ENCODE assay signal across 8 mouse cellular contexts in the genomic region with DNA sequence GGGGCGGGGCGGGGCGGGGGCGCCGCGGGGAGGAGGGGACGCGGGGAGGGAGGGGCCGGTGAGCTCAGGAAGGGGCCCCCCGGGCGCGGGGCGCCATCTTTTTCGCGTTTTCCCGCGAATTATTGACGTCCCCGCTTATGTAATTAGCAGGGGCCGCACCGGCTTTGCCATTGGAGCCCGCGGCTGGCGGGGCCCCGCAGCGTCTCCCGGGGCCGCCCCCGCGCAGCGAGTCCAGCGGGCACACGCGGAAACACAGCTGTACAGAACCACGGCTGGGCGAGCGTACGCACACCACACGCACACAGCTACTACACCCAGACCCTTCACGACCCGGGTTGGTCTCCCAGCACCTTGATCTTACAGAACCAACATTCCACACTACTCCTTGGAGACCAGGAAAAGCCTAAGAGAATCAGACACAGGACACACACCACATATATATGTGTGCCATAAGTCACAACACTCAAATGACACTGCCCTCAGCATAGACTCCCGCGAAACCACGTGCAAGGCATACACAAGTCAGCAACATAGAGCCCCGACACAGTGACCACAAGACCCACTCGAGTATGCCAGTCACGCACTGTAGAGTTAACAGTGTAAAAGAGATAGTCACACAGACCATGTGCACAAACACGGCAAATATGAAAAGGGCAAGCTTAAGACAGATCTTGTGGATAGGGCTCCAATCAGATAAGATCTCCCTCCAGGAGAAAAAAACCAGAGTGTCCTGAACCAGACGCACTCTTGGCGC. TPM values are rescaled to one million over a fixed set of nuclear protein-coding genes. Genes with fewer than 3 reads are reported as not detected.
DNase-seq lines count a peak whose midpoint lies in the region; ATAC-seq and TF ChIP-seq lines count a peak whose summit lies in the region.

No protein-coding gene starts in this region.

- H3K4me3 ChIP-seq in ES-E14 (ENCODE audit: insufficient read depth in 1 of 2, low read depth in 1 of 2, low read length in 2 of 2, poor library complexity in 1 of 2, severe bottlenecking in 1 of 2) = peak overlapping the region; percentile 83
- H3K4me3 ChIP-seq in embryonic facial prominence, embryonic 13.5 days = peak overlapping the region; percentile 62
- H3K4me3 ChIP-seq in layer of hippocampus, adult 2 months = peak overlapping the region; percentile 65

- peaks cover 4 to 12% of the 10 kb centered on the region in 2 experiments; a peak in 3 of 4 replicates for H3K4me1 ChIP-seq in ES-E14 (ENCODE audit: control insufficient read depth in 2 of 2, insufficient read depth in 2 of 2, low read length in 2 of 2, poor library complexity in 1 of 2)
- H3K4me1 ChIP-seq in embryonic facial prominence, embryonic 13.5 days = peaks cover 13% of the 10 kb centered on the region; the same call in 1 of the 2 replicates

- H3K9ac ChIP-seq in ES-E14 (ENCODE audit: insufficient read depth, low read depth, low read length, poor library complexity, severe bottlenecking) = peak overlapping the region; percentile 74
- H3K9ac ChIP-seq in embryonic facial prominence, embryonic 13.5 days = peak overlapping the region; percentile 74

- H3K36me3 ChIP-seq in ES-E14 (ENCODE audit: control insufficient read depth, insufficient read depth, low read length, poor library complexity, severe bottlenecking) = no peaks in the 10 kb centered on the region
- H3K36me3 ChIP-seq in embryonic facial prominence, embryonic 13.5 days = no peaks in the 10 kb centered on the region

- WGBS in embryonic facial prominence, embryonic 13.5 days = 2% methylated on average over 37 of the region's 50 CpGs

- H3K9me3 ChIP-seq in ES-E14 (ENCODE audit: control insufficient read depth, insufficient read depth, low read depth, low read length) = no peaks in the 10 kb centered on the region
- H3K9me3 ChIP-seq in embryonic facial prominence, embryonic 13.5 days = no peaks in the 10 kb centered on the region

- H3K27ac ChIP-seq in ES-E14 (ENCODE audit: insufficient read depth, low read depth, low read length, poor library complexity, severe bottlenecking) = no peak overlapping the region
- H3K27ac ChIP-seq in embryonic facial prominence, embryonic 13.5 days = no peak overlapping the region
- H3K27ac ChIP-seq in layer of hippocampus, adult 2 months = peak overlapping the region; percentile 57; the same call in 1 of the 2 replicates

- intact Hi-C loops in heart, postnatal 36 days (cut with DNase I) = no loop called here

- 0 out of 2 replicates have a peak, but pooled peaks have one; percentile 2 for TF ChIP-seq CTCF in layer of hippocampus, adult 2 months (conservative IDR thresholded peaks at IDR 0.05)

- H3K27me3 ChIP-seq in embryonic facial prominence, embryonic 13.5 days = peaks cover 56% of the 10 kb centered on the region

- in situ Hi-C loops in ES-E14 (cut with MboI; ENCODE audit: low sequenced_read_pairs in 2 of 2, unreplicated experiment in 2 of 2) = no loop called here

- no peak for ATAC-seq in embryonic facial prominence, embryonic 13.5 days (ENCODE audit: insufficient number of reproducible peaks, insufficient read depth, low FRiP score, low TSS enrichment, low read depth)

- H3K4me2 ChIP-seq in embryonic facial prominence, embryonic 13.5 days = peak overlapping the region; percentile 95

- DNase-seq in A20 (ENCODE audit: low read depth, low spot score) = peak; percentile 77
- no peak for DNase-seq in ES-E14 (ENCODE audit: low read depth, low spot score)
- DNase-seq in heart, postnatal 36 days = peak; percentile 49 to 61
- peak in 1 of 2 experiments; percentile 18 for DNase-seq in layer of hippocampus, adult 2 months (ENCODE audit: low spot score in 2 of 2)
- peak; percentile 44 for DNase-seq in lung, postnatal 25 days (ENCODE audit: low spot score)
- peak; percentile 56 to 59 for DNase-seq in right cerebral cortex, postnatal 10 days (ENCODE audit: low spot score in 2 of 2)
- no peak for DNase-seq in cerebellum, postnatal 4 days (ENCODE audit: low spot score in 2 of 2)

TF ChIP-seq in ES-E14, 5 proteins besides CTCF, POLR2A, EP300 and RAD21:
- TF ChIP-seq ZNF384 (IDR thresholded peaks at IDR 0.05; ENCODE audit: low read depth, low read length) (no peak), CHD2 (IDR thresholded peaks at IDR 0.05; ENCODE audit: low read depth, low read length) (no peak), ZC3H11A (IDR thresholded peaks at IDR 0.05; ENCODE audit: borderline replicate concordance, low read depth, low read length) (no peak), MAFK (IDR thresholded peaks at IDR 0.05; ENCODE audit: insufficient read depth, low read depth, low read length) (no peak), HCFC1 (IDR thresholded peaks at IDR 0.05; ENCODE audit: borderline replicate concordance, insufficient read depth, low read length) (no peak)

RNA-seq across cellular contexts. Expression of gene Phf19, which starts 0.4 kb away (rescaled TPM):
- total RNA-seq in ES-E14 (2012; rRNA removed) = 3.7 and 6.8 TPM in 2 replicates
- 3.5 and 5.2 TPM in 2 replicates for polyA plus RNA-seq in embryonic facial prominence, embryonic 13.5 days (2015; fragmentation: Nextera tagmentation; extraction: Ambion mirVana)
- under 1 TPM; 0.78 to 0.98 TPM for total RNA-seq in heart, postnatal 36 days (2021)
- 1 to 10 TPM; 1.1 to 1.2 TPM for total RNA-seq in layer of hippocampus, adult 2 months (2021)

RNA-seq across cellular contexts. Expression of gene Psmd5, which starts 39.5 kb away (rescaled TPM):
- total RNA-seq in ES-E14 (2012; rRNA removed) = 42.4 and 50.6 TPM in 2 replicates
- polyA plus RNA-seq in embryonic facial prominence, embryonic 13.5 days (2015; fragmentation: Nextera tagmentation; extraction: Ambion mirVana) = 96.4 and 101 TPM in 2 replicates
- total RNA-seq in heart, postnatal 36 days (2021) = 10 to 100 TPM; 13.0 to 14.3 TPM
- 10 to 100 TPM; 36.1 to 43.1 TPM for total RNA-seq in layer of hippocampus, adult 2 months (2021)

RNA-seq across cellular contexts. Expression of gene Cutal, which starts 40.0 kb away (rescaled TPM):
- total RNA-seq in ES-E14 (2012; rRNA removed) = 0.22 and 0.42 TPM in 2 replicates
- polyA plus RNA-seq in embryonic facial prominence, embryonic 13.5 days (2015; fragmentation: Nextera tagmentation; extraction: Ambion mirVana) = 0.15 TPM in 2 replicates
- under 1 TPM; 0.69 to 0.76 TPM for total RNA-seq in heart, postnatal 36 days (2021)
- under 1 TPM; 0.15 to 0.41 TPM for total RNA-seq in layer of hippocampus, adult 2 months (2021)

RNA-seq across cellular contexts. Expression of gene Traf1, which starts 47.3 kb away (rescaled TPM):
- total RNA-seq in ES-E14 (2012; rRNA removed) = 1.2 and 1.3 TPM in 2 replicates
- polyA plus RNA-seq in embryonic facial prominence, embryonic 13.5 days (2015; fragmentation: Nextera tagmentation; extraction: Ambion mirVana) = 2.4 and 4.3 TPM in 2 replicates
- 1 to 10 TPM in 1 of 2 experiments, under 1 TPM in 1; 1.00 to 1.8 TPM for total RNA-seq in heart, postnatal 36 days (2021)
- 1 to 10 TPM; 3.5 to 3.8 TPM for total RNA-seq in layer of hippocampus, adult 2 months (2021)

Comparison
In these comparisons a context has a peak if more than half of its experiments do, and no peak if none do; other contexts are left out.
1. DNase-seq: peak in A20 (single experiment), heart, postnatal 36 days (2 of 2), lung, postnatal 25 days (single experiment) and right cerebral cortex, postnatal 10 days (2 of 2); none in ES-E14 (single experiment) and cerebellum, postnatal 4 days (0 of 2).
2. Peak in every context shown above with its lines, with median percentiles within 50 percentile points of each other: H3K4me3 ChIP-seq.